Mouse (Mus musculus) small intestine, adult 2 months (tissue): ENCODE measurements at regions not wholly inside any gene's neighbourhood (a gene's known extent, or its start where the extent isn't known, plus 50 kb on each side); places are given as distances from the start of the nearest gene placed in this dataset.

Experiments
- H3K27ac ChIP-seq: fragments of 200-500 bp; 2 replicates; pipeline ENCODE4 v1.5.1; 2012; ENCODE audit warnings: low read depth, low read length, control low read depth, inconsistent platforms; ENCODE audit not compliant: insufficient read depth
- H3K27me3 ChIP-seq: fragments of 200-500 bp; 2 replicates; pipeline ENCODE4 v1.6.1; 2012; ENCODE audit warnings: mild to moderate bottlenecking, moderate library complexity, low read length, inconsistent platforms; ENCODE audit not compliant: control insufficient read depth, insufficient read depth
- H3K36me3 ChIP-seq: fragments of 200-500 bp; 2 replicates; pipeline ENCODE4 v1.6.1; 2012; ENCODE audit warnings: mild to moderate bottlenecking, low read length, control low read depth, inconsistent platforms; ENCODE audit not compliant: control insufficient read depth, insufficient read depth
- H3K4me1 ChIP-seq: fragments of 200-500 bp; 2 replicates; pipeline ENCODE4 v1.6.1; 2012; ENCODE audit warnings: low read length, inconsistent platforms, mixed read lengths; ENCODE audit not compliant: control insufficient read depth, insufficient read depth, insufficient read length
- H3K4me3 ChIP-seq: fragments of 200-500 bp; 2 replicates; pipeline ENCODE4 v1.5.1; 2012; ENCODE audit warnings: low read depth, mild to moderate bottlenecking, control low read depth, inconsistent platforms, low read length, moderate library complexity
- CTCF ChIP-seq: fragments of 200-500 bp; IDR thresholded peaks from 2 replicates; pipeline ENCODE4 v1.5.1; 2012; ENCODE audit warnings: low read depth, mild to moderate bottlenecking, control low read depth, inconsistent platforms, low read length, moderate library complexity, mixed read lengths; ENCODE audit not compliant: insufficient replicate concordance, insufficient read length; ENCODE audit errors: extremely low read depth
- POLR2A ChIP-seq: fragments of 200-500 bp; IDR thresholded peaks from 2 replicates; pipeline ENCODE4 v1.6.1; 2012; ENCODE audit warnings: low read depth, mild to moderate bottlenecking, control low read depth, inconsistent platforms, low read length, moderate library complexity
- WGBS: fragments of 180-500 bp; shearing (Covaris S2); methylation state at CpG from one replicate; pipeline ENCODE4 v1.1.7; 2018; 5-methylcytosine and 5-hydroxymethylcytosine counted together

- Histone ChIP-seq H3K27ac (no peak overlapping the region), H3K4me3 (no peak overlapping the region), H3K4me1 (no peaks in the 10 kb centered on the region), H3K36me3 (no peaks in the 10 kb centered on the region), H3K27me3 (no peaks in the 10 kb centered on the region)
- no peak for TF ChIP-seq CTCF
- no peak for TF ChIP-seq POLR2A
- WGBS: 72% methylated on average over 12 of the region's 12 CpGs
Observed at GRCm38 (mm10) chr4:81727735-81728581, 285.3 kb upstream of the Mpdz start.

DNA sequence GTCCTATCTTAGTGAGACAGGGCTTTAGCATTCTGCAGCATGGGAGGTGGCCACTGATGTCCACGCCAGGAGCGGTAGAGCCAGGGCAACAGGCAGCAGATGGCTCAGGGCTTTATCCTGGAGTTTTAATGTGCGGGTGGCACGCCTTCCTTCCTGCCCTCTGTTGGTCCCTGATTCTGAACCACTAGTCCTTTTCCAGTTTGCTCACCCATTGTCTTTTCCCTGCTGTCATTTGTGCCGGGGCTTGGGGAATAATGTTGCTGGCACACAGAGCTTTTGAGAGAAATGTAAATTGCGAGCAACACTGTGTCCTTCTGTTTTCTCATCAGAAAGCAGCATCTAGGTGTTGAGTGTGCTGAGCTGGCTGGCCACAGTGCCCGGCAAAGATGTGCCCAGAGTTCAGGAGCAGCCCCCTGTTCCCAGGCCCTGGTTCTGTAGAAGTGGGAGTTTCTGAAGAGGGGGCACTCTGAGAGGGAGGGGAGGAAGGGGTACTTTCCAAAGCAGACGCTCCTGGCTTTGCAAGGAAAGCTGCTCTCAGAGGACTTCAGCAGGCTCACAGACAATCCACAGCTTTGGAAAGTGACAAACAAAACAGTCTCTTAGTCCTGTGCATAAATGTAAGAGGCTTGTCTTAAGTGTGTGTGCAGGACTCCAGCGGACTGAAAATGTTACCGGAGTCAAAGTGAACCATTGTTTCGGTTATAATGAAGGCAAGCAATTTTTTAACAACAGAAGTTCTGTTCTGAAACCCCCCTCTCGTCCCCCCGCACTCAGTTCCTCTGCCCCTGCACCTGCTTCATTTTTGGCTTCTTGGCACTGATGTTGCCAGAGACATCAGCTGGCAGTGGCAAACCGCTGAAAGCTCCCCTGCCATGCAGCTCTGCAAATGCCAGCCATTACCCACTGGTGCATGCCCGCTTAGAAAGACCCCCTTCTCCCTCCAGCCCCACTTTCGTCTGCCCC is 284.4 kb upstream of the Mpdz start:
- H3K27ac ChIP-seq: no peak overlapping the region
- H3K4me1 ChIP-seq: no peaks in the 10 kb centered on the region
- H3K36me3 ChIP-seq: no peaks in the 10 kb centered on the region
- TF ChIP-seq CTCF: no peak
- TF ChIP-seq POLR2A: no peak
- no peaks in the 10 kb centered on the region for H3K27me3 ChIP-seq
- no peak overlapping the region for H3K4me3 ChIP-seq
- WGBS: 76% methylated on average over 16 of the region's 16 CpGs

- Histone ChIP-seq H3K4me1 (no peaks in the 10 kb centered on the region), H3K27ac (no peak overlapping the region), H3K4me3 (no peak overlapping the region), H3K36me3 (no peaks in the 10 kb centered on the region), H3K27me3 (no peaks in the 10 kb centered on the region)
- WGBS: 97% methylated on average over 2 of the region's 2 CpGs
- TF ChIP-seq POLR2A (no peak), CTCF (no peak)
Observed at GRCm38 (mm10) chr4:81724751-81725150, 282.1 kb upstream of the Mpdz start.

GRCm38 (mm10) chr4:81712378-81712777 is 269.8 kb upstream of the Mpdz start:
- Histone ChIP-seq H3K4me3 (no peak overlapping the region), H3K4me1 (no peaks in the 10 kb centered on the region), H3K27me3 (no peaks in the 10 kb centered on the region), H3K27ac (no peak overlapping the region), H3K36me3 (no peaks in the 10 kb centered on the region)
- WGBS: 50% methylated on average over 1 of the region's 1 CpGs
- no peak for TF ChIP-seq POLR2A
- no peak for TF ChIP-seq CTCF

DNA sequence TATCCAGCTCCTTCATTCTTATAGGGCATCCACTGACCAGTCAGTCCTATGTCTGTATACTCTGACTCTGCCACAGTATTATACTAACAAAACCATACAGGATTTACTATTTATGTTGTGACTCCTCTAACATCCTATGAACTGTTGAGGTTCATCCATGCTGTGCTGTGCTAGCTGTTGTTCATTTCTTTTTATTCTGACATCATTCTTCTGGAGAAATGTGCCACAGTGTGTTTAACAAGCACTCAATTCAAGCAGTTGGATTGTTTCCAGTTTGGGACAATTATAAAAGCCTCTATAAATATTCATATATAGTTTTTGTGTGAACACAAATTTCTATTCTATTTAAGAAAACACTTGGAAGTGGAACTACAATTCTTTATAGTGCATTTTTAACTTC is 252.6 kb upstream of the Mpdz start:
- Histone ChIP-seq H3K27ac (no peak overlapping the region), H3K4me3 (no peak overlapping the region), H3K4me1 (no peaks in the 10 kb centered on the region), H3K36me3 (no peaks in the 10 kb centered on the region), H3K27me3 (no peaks in the 10 kb centered on the region)
- TF ChIP-seq POLR2A (no peak), CTCF (no peak)

- no peak overlapping the region for H3K27ac ChIP-seq
- no peaks in the 10 kb centered on the region for H3K4me1 ChIP-seq
- no peak overlapping the region for H3K4me3 ChIP-seq
- TF ChIP-seq POLR2A: no peak
- TF ChIP-seq CTCF: no peak
- WGBS: 78% methylated on average over 2 of the region's 2 CpGs
- H3K27me3 ChIP-seq: no peaks in the 10 kb centered on the region
- no peaks in the 10 kb centered on the region for H3K36me3 ChIP-seq
Observed at GRCm38 (mm10) chr4:81677205-81677604, 234.6 kb upstream of the Mpdz start.

- no peaks in the 10 kb centered on the region for H3K36me3 ChIP-seq
- WGBS: 52% methylated on average over 2 of the region's 2 CpGs
- no peaks in the 10 kb centered on the region for H3K27me3 ChIP-seq
- H3K4me3 ChIP-seq: no peak overlapping the region
- H3K27ac ChIP-seq: no peak overlapping the region
- TF ChIP-seq POLR2A (no peak), CTCF (no peak)
- H3K4me1 ChIP-seq: no peaks in the 10 kb centered on the region
Observed at GRCm38 (mm10) chr4:81674871-81675270, 232.3 kb upstream of the Mpdz start.
